Mouse (Mus musculus) forebrain, embryonic 12.5 days (tissue): ENCODE data around the gene Gm21860. TPM values are rescaled to one million over a fixed set of nuclear protein-coding genes. Genes with fewer than 3 reads are reported as not detected.
"Not testable (repeated sequence)": the region's sequence is repeated elsewhere in the genome, so short reads cannot be mapped to it uniquely, and the experiment has no call there.

Experiments
- ATAC-seq: fragments of 200-750 bp; cut with Nextera tagmentation; 2 replicates; pipeline ENCODE4 v1.8.0; 2017; ENCODE audit warnings: moderate TSS enrichment; ENCODE audit not compliant: low FRiP score
- H3K27ac ChIP-seq: fragments of 300-500 bp; sonication (generic); 2 replicates; pipeline ENCODE4 v1.5.1; 2016; ENCODE audit warnings: mild to moderate bottlenecking
- H3K27me3 ChIP-seq: fragments of 300-500 bp; sonication (generic); 2 replicates; pipeline ENCODE4 v1.6.1; 2016; ENCODE audit warnings: mild to moderate bottlenecking
- H3K36me3 ChIP-seq: fragments of 300-500 bp; sonication (generic); replicated peaks from 2 replicates; pipeline ENCODE4 v1.6.1; 2016; ENCODE audit warnings: mild to moderate bottlenecking
- H3K4me1 ChIP-seq: fragments of 300-500 bp; sonication (generic); 2 replicates; pipeline ENCODE4 v1.6.1; 2016
- H3K4me2 ChIP-seq: fragments of 300-500 bp; sonication (generic); 2 replicates; pipeline ENCODE4 v1.6.1; 2016; ENCODE audit warnings: mild to moderate bottlenecking, moderate library complexity
- H3K4me3 ChIP-seq: fragments of 300-500 bp; sonication (generic); replicated peaks from 2 replicates; pipeline ENCODE4 v1.5.1; 2016; ENCODE audit warnings: mild to moderate bottlenecking
- H3K9ac ChIP-seq: fragments of 300-500 bp; sonication (generic); 2 replicates; pipeline ENCODE4 v1.6.1; 2016; ENCODE audit warnings: mild to moderate bottlenecking
- H3K9me3 ChIP-seq: fragments of 300-500 bp; sonication (generic); 2 replicates; pipeline ENCODE4 v1.6.1; 2016
- WGBS: fragments of 180-500 bp; shearing (Covaris S2); methylation state at CpG from one replicate; pipeline ENCODE4 v1.1.7; 2016; 5-methylcytosine and 5-hydroxymethylcytosine counted together
- polyA plus RNA-seq: library from polyadenylated mRNA; unstranded; fragments of >200 nt; fragmentation: Nextera tagmentation; extraction: Ambion mirVana; gene quantifications from 2 replicates; pipeline ENCODE4 v1.2.1, GENCODE M21; 2016

The Gm21860 gene
- polyA plus RNA-seq, 1 experiment from 2014 or later, result not detected

GRCm38 (mm10) chrY:90738841-90739530, 15.6 kb downstream of the Gm21860 start:
- H3K9ac ChIP-seq, result not testable (repeated sequence)
- peaks cover 40% of the 10 kb centered on the region for H3K9me3 ChIP-seq
- 72% methylated on average over 28 of the region's 28 CpGs for WGBS

GRCm38 (mm10) chrY:90738431-90738680, 16.3 kb downstream of the Gm21860 start:
- Histone ChIP-seq H3K9me3 (peaks cover 40% of the 10 kb centered on the region), H3K36me3 (peaks cover 39% of the 10 kb centered on the region), H3K27me3 (no peaks in the 10 kb centered on the region), H3K9ac (no peak overlapping the region), H3K27ac (no peak overlapping the region), H3K4me3 (no peak overlapping the region), H3K4me2 (no peak overlapping the region), H3K4me1 (no peaks in the 10 kb centered on the region)
- WGBS, result 79% methylated on average over 1 of the region's 1 CpGs
- no peak for ATAC-seq

More at GRCm38 (mm10) chrY:90738841-90739530, 15.6 kb downstream of the Gm21860 start:
- not testable (repeated sequence) for H3K27me3 ChIP-seq, H3K4me3 ChIP-seq, H3K4me2 ChIP-seq, H3K27ac ChIP-seq, H3K4me1 ChIP-seq
- peaks cover 39% of the 10 kb centered on the region for H3K36me3 ChIP-seq
- peak; percentile 30 for ATAC-seq

- Histone ChIP-seq H3K4me1 (no peaks in the 10 kb centered on the region), H3K27ac (no peak overlapping the region), H3K4me2 (no peak overlapping the region), H3K9me3 (peaks cover 39% of the 10 kb centered on the region), H3K4me3 (no peak overlapping the region), H3K36me3 (peaks cover 38% of the 10 kb centered on the region), H3K9ac (no peak overlapping the region), H3K27me3 (no peaks in the 10 kb centered on the region)
- 78% methylated on average over 2 of the region's 7 CpGs for WGBS
- no peak for ATAC-seq
Measured at GRCm38 (mm10) chrY:90737606-90738430, 16.8 kb downstream of the Gm21860 start.

GRCm38 (mm10) chrY:90736217-90737000, 18.2 kb downstream of the Gm21860 start:
- H3K27me3 ChIP-seq, H3K27ac ChIP-seq, H3K4me2 ChIP-seq, H3K4me3 ChIP-seq, H3K9ac ChIP-seq, ATAC-seq, H3K4me1 ChIP-seq: not testable (repeated sequence)
- Histone ChIP-seq H3K9me3 (peaks cover 24% of the 10 kb centered on the region), H3K36me3 (peaks cover 24% of the 10 kb centered on the region)
- WGBS, result 73% methylated on average over 6 of the region's 9 CpGs

DNA sequence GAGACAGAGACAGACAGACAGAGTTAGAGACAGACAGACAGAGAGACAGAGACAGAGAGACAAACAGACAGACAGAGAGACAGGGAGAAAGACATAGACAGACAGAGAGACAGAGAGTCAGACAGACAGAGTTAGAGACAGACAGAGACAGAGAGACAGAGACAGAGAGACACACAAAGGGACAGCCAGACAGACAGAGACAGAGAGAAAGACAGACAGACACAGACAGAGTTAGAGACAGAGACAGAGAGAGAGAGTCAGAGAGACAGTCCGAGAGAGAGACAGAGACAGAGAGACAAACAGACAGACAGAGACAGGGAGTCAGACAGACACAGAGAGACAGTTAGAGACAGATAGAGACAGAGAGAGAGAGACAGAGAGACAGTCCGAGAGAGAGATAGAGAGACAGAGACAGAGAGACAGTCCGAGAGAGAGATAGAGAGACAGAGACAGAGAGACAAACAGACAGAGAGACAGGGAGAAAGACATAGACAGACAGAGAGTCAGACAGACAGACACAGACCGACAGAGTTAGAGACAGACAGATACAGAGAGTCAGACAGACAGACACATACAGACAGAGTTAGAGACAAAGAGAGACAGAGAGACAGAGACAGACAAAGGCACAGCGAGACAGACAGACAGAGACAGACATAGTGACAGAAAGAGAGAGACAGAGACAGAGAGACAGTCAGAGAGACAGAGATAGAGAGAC, 19.3 kb downstream of the Gm21860 start:
- H3K27ac ChIP-seq, ATAC-seq, H3K4me1 ChIP-seq, H3K4me2 ChIP-seq, H3K4me3 ChIP-seq, H3K27me3 ChIP-seq, H3K9ac ChIP-seq: not testable (repeated sequence)
- peaks cover 18% of the 10 kb centered on the region for H3K9me3 ChIP-seq
- H3K36me3 ChIP-seq, result peaks cover 19% of the 10 kb centered on the region
- 85% methylated on average over 5 of the region's 5 CpGs for WGBS

DNA sequence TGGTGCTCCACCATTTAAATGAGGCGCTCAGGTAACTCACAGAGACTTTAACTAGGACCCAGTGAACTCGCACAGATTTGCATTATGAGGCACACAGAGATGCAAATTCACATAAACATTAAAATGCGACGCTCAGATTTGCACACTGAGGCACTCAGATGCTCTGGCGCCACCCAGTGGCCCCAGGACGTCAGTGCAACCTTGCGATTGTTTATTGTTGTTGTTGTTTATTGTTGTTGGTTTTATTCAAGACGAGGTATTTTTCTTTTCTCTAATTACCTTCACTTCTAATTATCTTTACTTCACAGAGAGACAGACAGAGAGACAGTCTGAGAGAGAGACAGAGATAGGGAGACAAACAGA, 20.3 kb downstream of the Gm21860 start:
- not testable (repeated sequence) for H3K27ac ChIP-seq, H3K4me1 ChIP-seq, ATAC-seq, H3K36me3 ChIP-seq, H3K27me3 ChIP-seq, H3K9me3 ChIP-seq, H3K4me2 ChIP-seq, H3K9ac ChIP-seq, H3K4me3 ChIP-seq
- 68% methylated on average over 8 of the region's 8 CpGs for WGBS

GRCm38 (mm10) chrY:90733656-90734333, 20.8 kb downstream of the Gm21860 start:
- not testable (repeated sequence) for H3K4me3 ChIP-seq, H3K9ac ChIP-seq, H3K27me3 ChIP-seq, ATAC-seq, H3K36me3 ChIP-seq, H3K4me1 ChIP-seq, H3K27ac ChIP-seq, H3K9me3 ChIP-seq, H3K4me2 ChIP-seq
- WGBS, result 78% methylated on average over 9 of the region's 9 CpGs

GRCm38 (mm10) chrY:90732101-90732542, 22.5 kb downstream of the Gm21860 start:
- ATAC-seq, H3K36me3 ChIP-seq, H3K27me3 ChIP-seq, H3K4me1 ChIP-seq, H3K4me3 ChIP-seq, H3K9me3 ChIP-seq, H3K4me2 ChIP-seq, H3K9ac ChIP-seq, H3K27ac ChIP-seq: not testable (repeated sequence)
- WGBS, result 61% methylated on average over 10 of the region's 10 CpGs

- H3K4me1 ChIP-seq, H3K9ac ChIP-seq, H3K4me2 ChIP-seq, H3K9me3 ChIP-seq, H3K4me3 ChIP-seq, H3K27me3 ChIP-seq, ATAC-seq, H3K36me3 ChIP-seq, H3K27ac ChIP-seq: not testable (repeated sequence)
- 55% methylated on average over 1 of the region's 1 CpGs for WGBS
Measured at GRCm38 (mm10) chrY:90731593-90731955, 23.0 kb downstream of the Gm21860 start.

DNA sequence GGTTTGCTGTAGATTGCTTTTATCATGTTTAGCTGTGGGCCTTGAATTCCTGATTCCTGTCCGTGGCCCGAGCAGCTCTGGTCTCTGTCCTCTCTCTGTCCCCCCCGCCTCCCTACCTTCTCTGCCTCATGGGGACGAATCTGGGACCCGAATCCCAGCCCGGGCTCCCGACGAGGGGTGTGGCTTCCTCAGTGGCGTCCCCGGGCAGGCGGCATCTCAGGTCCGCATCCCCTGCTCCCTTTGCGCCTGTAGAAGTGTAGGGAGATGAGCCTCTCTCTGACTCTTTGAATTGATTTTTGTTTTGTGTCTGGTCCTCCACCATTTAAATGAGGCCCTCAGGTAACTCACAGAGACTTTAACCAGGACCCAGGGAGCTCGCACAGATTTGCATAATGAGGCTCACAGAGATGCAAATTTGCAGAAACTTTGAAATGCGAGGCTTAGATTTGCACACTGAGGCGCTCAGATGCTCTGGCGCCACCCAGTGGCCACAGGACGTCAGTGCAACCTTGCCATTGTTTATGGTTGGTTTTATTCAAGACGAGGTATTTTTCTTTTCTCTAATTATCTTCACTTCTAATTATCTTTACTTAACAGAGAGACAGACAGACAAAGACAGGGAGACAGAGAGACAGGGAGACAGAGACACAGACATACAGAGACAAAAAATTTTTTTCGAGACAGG, 23.6 kb downstream of the Gm21860 start:
- 62% methylated on average over 18 of the region's 20 CpGs for WGBS
- ATAC-seq, result peak; percentile 94

DNA sequence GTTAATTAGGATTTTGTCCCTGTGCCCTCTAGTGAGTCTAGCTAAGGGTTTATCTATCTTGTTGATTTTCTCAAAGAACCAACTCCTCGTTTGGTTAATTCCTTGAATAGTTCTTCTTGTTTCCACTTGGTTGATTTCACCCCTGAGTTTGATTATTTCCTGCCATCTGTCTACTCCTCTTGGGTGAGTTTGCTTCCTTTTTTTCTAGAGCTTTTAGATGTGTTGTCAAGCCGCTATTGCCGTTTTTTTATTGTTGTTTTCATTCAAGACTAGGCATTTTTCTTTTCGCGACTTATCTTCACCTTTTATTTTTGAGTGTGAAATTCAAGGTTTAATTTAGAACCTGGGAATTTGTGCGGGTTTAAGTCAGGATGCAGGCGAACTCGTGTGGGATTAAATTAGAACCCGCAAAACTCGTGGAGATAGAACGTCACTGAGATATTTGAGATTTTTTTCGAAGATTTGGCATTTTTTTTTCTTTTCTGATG, 24.8 kb downstream of the Gm21860 start:
- H3K4me1 ChIP-seq, H3K9ac ChIP-seq, H3K36me3 ChIP-seq, H3K9me3 ChIP-seq, H3K4me2 ChIP-seq, H3K27ac ChIP-seq, H3K4me3 ChIP-seq, H3K27me3 ChIP-seq, ATAC-seq: not testable (repeated sequence)
- 60% methylated on average over 12 of the region's 12 CpGs for WGBS

More for the DNA sequence above, 23.6 kb downstream of the Gm21860 start:
- H3K9ac ChIP-seq, H3K9me3 ChIP-seq, H3K4me3 ChIP-seq, H3K27me3 ChIP-seq, H3K4me2 ChIP-seq, H3K4me1 ChIP-seq, H3K36me3 ChIP-seq, H3K27ac ChIP-seq: not testable (repeated sequence)
